Mouse (Mus musculus) hindbrain, embryonic 12.5 days (tissue): ENCODE measurements around the gene Tmem129. TPM values are rescaled to one million over a fixed set of nuclear protein-coding genes. Genes with fewer than 3 reads are reported as not detected.

Experiments
- polyA plus RNA-seq: library from polyadenylated mRNA; unstranded; fragments of >200 nt; fragmentation: Nextera tagmentation; extraction: Ambion mirVana; gene quantifications from 2 replicates; pipeline ENCODE4 v1.2.1, GENCODE M21; 2016

The Tmem129 gene
- polyA plus RNA-seq, 1 experiment from 2014 or later: 33.8 TPM

Other genes starting within 250 kb of the Tmem129 start
- gene Nkx1-1, start 224.4 kb downstream of the Tmem129 start, polyA plus RNA-seq: 2.8 and 3.2 TPM in 2 replicates
- gene Fam53a, start 28.8 kb downstream of the Tmem129 start, polyA plus RNA-seq: 42.3 and 50.8 TPM in 2 replicates
- 0.35 and 1.3 TPM in 2 replicates for gene Gm9903, start 28.5 kb downstream of the Tmem129 start, polyA plus RNA-seq
- 182 and 186 TPM in 2 replicates for gene Slbp, start 5.8 kb downstream of the Tmem129 start, polyA plus RNA-seq
- gene Tacc3, start 288 bp downstream of the Tmem129 start, polyA plus RNA-seq: 161 TPM in 2 replicates
- 63.6 and 68.4 TPM in 2 replicates for gene Fgfr3, start 63.3 kb upstream of the Tmem129 start, polyA plus RNA-seq
- 57.3 and 58.0 TPM in 2 replicates for gene Letm1, start 124.4 kb upstream of the Tmem129 start, polyA plus RNA-seq
- gene Nsd2, start 162.3 kb upstream of the Tmem129 start, polyA plus RNA-seq: 98.9 and 104 TPM in 2 replicates